Mouse (Mus musculus) monocyte, adult 5-6 weeks (primary cell): ENCODE data around the gene Yjefn3. TPM values are rescaled to one million over a fixed set of nuclear protein-coding genes. Genes with fewer than 3 reads are reported as not detected.

Experiments used
- ATAC-seq: fragments of 153-309, 156-312 bp; replicated peaks from 2 replicates; pipeline ENCODE4 v1.8.0; 2017; ENCODE audit warnings: mild to moderate bottlenecking; ENCODE audit not compliant: low TSS enrichment, insufficient number of reproducible peaks, severe bottlenecking, poor library complexity, low FRiP score
- total RNA-seq: library from RNA; stranded (forward); fragments of 200-1000, 200-491, 200-594 nt; gene quantifications from 3 replicates; pipeline ENCODE4 v1.2.3, GENCODE M21; 2017

The Yjefn3 gene
- total RNA-seq, 1 experiment from 2014 or later: not detected

- ATAC-seq: no peak
Observed at GRCm38 (mm10) chr8:69860807-69861206, 41.7 kb downstream of the Yjefn3 start.

GRCm38 (mm10) chr8:69853869-69854268, 48.6 kb downstream of the Yjefn3 start:
- no peak for ATAC-seq

- ATAC-seq: no peak
Observed at GRCm38 (mm10) chr8:69850926-69851506, 51.5 kb downstream of the Yjefn3 start.

GRCm38 (mm10) chr8:69849899-69850298, 52.6 kb downstream of the Yjefn3 start:
- no peak; the same call in 1 of the 2 replicates for ATAC-seq

GRCm38 (mm10) chr8:69848951-69849350, 53.6 kb downstream of the Yjefn3 start:
- ATAC-seq: no peak

GRCm38 (mm10) chr8:69847167-69848065, 55.1 kb downstream of the Yjefn3 start:
- ATAC-seq: no peak

Other genes with a start within 250 kb of the Yjefn3 start
- gene Zfp964, start 248.2 kb downstream of the Yjefn3 start, total RNA-seq: 0.10 to 0.32 TPM in 2 of 3 replicates, not detected in the other
- 68.4 to 82.0 TPM (median 80.1 TPM) in 3 replicates for gene Zfp869, start 192.0 kb downstream of the Yjefn3 start, total RNA-seq
- gene Zfp963, start 152.7 kb downstream of the Yjefn3 start, total RNA-seq: 6.5 to 9.4 TPM (median 7.6 TPM) in 3 replicates
- gene Gm20422, start 127.8 kb downstream of the Yjefn3 start, total RNA-seq: not detected in 3 replicates
- gene Atp13a1, start 111.5 kb downstream of the Yjefn3 start, total RNA-seq: 10.5 to 25.2 TPM (median 16.7 TPM) in 3 replicates
- gene Zfp866, start 111.5 kb downstream of the Yjefn3 start, total RNA-seq: 28.2 to 42.8 TPM (median 32.0 TPM) in 3 replicates
- gene Gmip, start 94.0 kb downstream of the Yjefn3 start, total RNA-seq: 112 to 186 TPM (median 157 TPM) in 3 replicates
- gene Lpar2, start 80.3 kb downstream of the Yjefn3 start, total RNA-seq: 0.11 to 2.0 TPM (median 0.48 TPM) in 3 replicates
- 4.5 to 11.8 TPM (median 9.7 TPM) in 3 replicates for gene Pbx4, start 70.2 kb downstream of the Yjefn3 start, total RNA-seq
- not detected in 3 replicates for gene Cilp2, start 15.0 kb downstream of the Yjefn3 start, total RNA-seq
- 0.95 to 1.6 TPM (median 1.1 TPM) in 3 replicates for gene Tssk6, start 528 bp downstream of the Yjefn3 start, total RNA-seq
- 91.2 to 131 TPM (median 108 TPM) in 3 replicates for gene Ndufa13, start 154 bp downstream of the Yjefn3 start, total RNA-seq
- gene Gatad2a, start 93.7 kb upstream of the Yjefn3 start, total RNA-seq: 65.6 to 93.7 TPM (median 68.3 TPM) in 3 replicates
- 58.1 to 68.4 TPM (median 66.0 TPM) in 3 replicates for gene Mau2, start 140.0 kb upstream of the Yjefn3 start, total RNA-seq
- 32.1 to 49.3 TPM (median 38.7 TPM) in 3 replicates for gene Sugp1, start 140.1 kb upstream of the Yjefn3 start, total RNA-seq
- 3.2 to 3.9 TPM in 2 of 3 replicates, not detected in the other for gene Tm6sf2, start 170.2 kb upstream of the Yjefn3 start, total RNA-seq
- gene Hapln4, start 180.7 kb upstream of the Yjefn3 start, total RNA-seq: not detected in 3 replicates
- not detected in 3 replicates for gene Ncan, start 218.2 kb upstream of the Yjefn3 start, total RNA-seq
- gene Nr2c2ap, start 228.6 kb upstream of the Yjefn3 start, total RNA-seq: 6.0 to 12.0 TPM (median 11.1 TPM) in 3 replicates
- gene Rfxank, start 236.4 kb upstream of the Yjefn3 start, total RNA-seq: 12.5 to 17.9 TPM (median 17.8 TPM) in 3 replicates
- 60.6 to 63.2 TPM (median 61.3 TPM) in 3 replicates for gene Borcs8, start 236.8 kb upstream of the Yjefn3 start, total RNA-seq
- gene Mef2b, start 237.0 kb upstream of the Yjefn3 start, total RNA-seq: 0.78 to 1.5 TPM in 2 of 3 replicates, not detected in the other